Mouse (Mus musculus) stomach, embryonic 15.5 days (tissue): Measurements from ENCODE around the gene Calu. TPM values are rescaled to one million over a fixed set of nuclear protein-coding genes. Genes with fewer than 3 reads are reported as not detected.
A peak's percentile ranks its signal among the peaks of the same experiment; 100 is the strongest.

Source experiments
- ATAC-seq: fragments of 200-750 bp; cut with Nextera tagmentation; 2 replicates; pipeline ENCODE4 v1.8.0; 2017; ENCODE audit warnings: low read depth, moderate number of reproducible peaks, moderate TSS enrichment; ENCODE audit not compliant: insufficient read depth, low FRiP score
- H3K27ac ChIP-seq: fragments of 300-500 bp; sonication (generic); 2 replicates; pipeline ENCODE4 v1.5.1; 2015; ENCODE audit warnings: mild to moderate bottlenecking, inconsistent platforms
- H3K27me3 ChIP-seq: fragments of 300-500 bp; sonication (generic); replicated peaks from 2 replicates; pipeline ENCODE4 v1.6.1; 2015; ENCODE audit warnings: inconsistent platforms
- H3K36me3 ChIP-seq: fragments of 300-500 bp; sonication (generic); 2 replicates; pipeline ENCODE4 v1.6.1; 2015; ENCODE audit warnings: inconsistent platforms
- H3K4me1 ChIP-seq: fragments of 300-500 bp; sonication (generic); 2 replicates; pipeline ENCODE4 v1.6.1; 2015; ENCODE audit warnings: inconsistent platforms
- H3K4me2 ChIP-seq: fragments of 300-500 bp; sonication (generic); 2 replicates; pipeline ENCODE4 v1.6.1; 2015; ENCODE audit warnings: mild to moderate bottlenecking, inconsistent platforms
- H3K4me3 ChIP-seq: fragments of 300-500 bp; sonication (generic); replicated peaks from 2 replicates; pipeline ENCODE4 v1.5.1; 2015; ENCODE audit warnings: inconsistent platforms
- H3K9ac ChIP-seq: fragments of 300-500 bp; sonication (generic); 2 replicates; pipeline ENCODE4 v1.6.1; 2015; ENCODE audit warnings: inconsistent platforms
- H3K9me3 ChIP-seq: fragments of 300-500 bp; sonication (generic); 2 replicates; pipeline ENCODE4 v1.6.1; 2016; ENCODE audit warnings: inconsistent platforms
- WGBS: fragments of 180-500 bp; shearing (Covaris S2); methylation state at CpG from one replicate; pipeline ENCODE4 v1.1.7; 2015; 5-methylcytosine and 5-hydroxymethylcytosine counted together
- polyA plus RNA-seq: library from polyadenylated mRNA; unstranded; fragments of >200 nt; fragmentation: Nextera tagmentation; extraction: Ambion mirVana; gene quantifications from 2 replicates; pipeline ENCODE4 v1.2.1, GENCODE M21; 2015

The Calu gene
- polyA plus RNA-seq, 1 experiment from 2014 or later: 327 TPM

- H3K4me1 ChIP-seq: peaks cover 10% of the 10 kb centered on the region
- no peaks in the 10 kb centered on the region for H3K9me3 ChIP-seq
- peak within 1 kb of the TSS; percentile 61 for H3K4me3 ChIP-seq
- under 1% methylated on average over 49 of the region's 49 CpGs for WGBS
- peak within 1 kb of the TSS; percentile 10 for H3K9ac ChIP-seq
- peak within 1 kb of the TSS; percentile 70 for H3K27ac ChIP-seq
- ATAC-seq: peak; percentile 91
- no peaks in the 10 kb centered on the region for H3K36me3 ChIP-seq
- 0 out of 2 replicates have a peak, but pooled peaks cover 11% of the 10 kb centered on the region for H3K27me3 ChIP-seq
- H3K4me2 ChIP-seq: peak within 1 kb of the TSS; percentile 93
Observed at GRCm38 (mm10) chr6:29395910-29396713, 48.2 kb downstream of the Calu start, which contains the start of gene Ccdc136. Gene Ccdc136, plus strand, starts transcription at chr6:29396309.

GRCm38 (mm10) chr6:29396714-29397540 is 49.1 kb downstream of the Calu start:
- H3K4me2 ChIP-seq: peak overlapping the region; percentile 93
- whole genome bisulfite sequencing: 6% methylated on average over 24 of the region's 24 CpGs
- H3K9me3 ChIP-seq: no peaks in the 10 kb centered on the region
- H3K36me3 ChIP-seq: no peaks in the 10 kb centered on the region
- ATAC-seq: peak; percentile 67
- peaks cover 10% of the 10 kb centered on the region for H3K4me1 ChIP-seq
- H3K27ac ChIP-seq: peak overlapping the region; percentile 70
- peak overlapping the region; percentile 10 for H3K9ac ChIP-seq
- H3K27me3 ChIP-seq: 0 out of 2 replicates have a peak, but pooled peaks cover 11% of the 10 kb centered on the region
- peak overlapping the region; percentile 61 for H3K4me3 ChIP-seq

- Histone ChIP-seq H3K27ac (peak overlapping the region; percentile 70; the same call in 1 of the 2 replicates), H3K9ac (no peak overlapping the region), H3K9me3 (no peaks in the 10 kb centered on the region), H3K4me3 (peak overlapping the region; percentile 61), H3K27me3 (0 out of 2 replicates have a peak, but pooled peaks cover 11% of the 10 kb centered on the region), H3K4me1 (peaks cover 11% of the 10 kb centered on the region), H3K4me2 (peak overlapping the region; percentile 93), H3K36me3 (no peaks in the 10 kb centered on the region)
- WGBS: 15% methylated on average over 6 of the region's 6 CpGs
- ATAC-seq: no peak
Observed at GRCm38 (mm10) chr6:29397575-29397974, 49.7 kb downstream of the Calu start.

- Histone ChIP-seq H3K36me3 (no peaks in the 10 kb centered on the region), H3K9ac (no peak overlapping the region), H3K27ac (no peak overlapping the region), H3K4me2 (no peak overlapping the region), H3K4me1 (peaks cover 13% of the 10 kb centered on the region), H3K4me3 (no peak overlapping the region), H3K27me3 (0 out of 2 replicates have a peak, but pooled peaks cover 7% of the 10 kb centered on the region), H3K9me3 (no peaks in the 10 kb centered on the region)
- no peak for ATAC-seq
- 85% methylated on average over 4 of the region's 4 CpGs for WGBS
Observed at GRCm38 (mm10) chr6:29399851-29400250, 52.0 kb downstream of the Calu start.

GRCm38 (mm10) chr6:29402693-29403342 is 54.9 kb downstream of the Calu start:
- H3K27me3 ChIP-seq: no peaks in the 10 kb centered on the region
- no peaks in the 10 kb centered on the region for H3K9me3 ChIP-seq
- H3K4me2 ChIP-seq: peak overlapping the region; percentile 45
- no peak for ATAC-seq
- H3K4me3 ChIP-seq: peak overlapping the region; percentile 11; the same call in 1 of the 2 replicates
- no peaks in the 10 kb centered on the region for H3K36me3 ChIP-seq
- no peak overlapping the region for H3K27ac ChIP-seq
- 9% methylated on average over 34 of the region's 34 CpGs for WGBS
- H3K4me1 ChIP-seq: peaks cover 3% of the 10 kb centered on the region; the same call in 1 of the 2 replicates
- no peak overlapping the region for H3K9ac ChIP-seq

GRCm38 (mm10) chr6:29406412-29406811 is 58.5 kb downstream of the Calu start:
- no peak overlapping the region for H3K27ac ChIP-seq
- 81% methylated on average over 6 of the region's 6 CpGs for WGBS
- H3K4me2 ChIP-seq: no peak overlapping the region
- ATAC-seq: no peak
- H3K4me3 ChIP-seq: no peak overlapping the region
- peaks cover 3% of the 10 kb centered on the region; the same call in 1 of the 2 replicates for H3K4me1 ChIP-seq
- no peak overlapping the region for H3K9ac ChIP-seq
- no peaks in the 10 kb centered on the region for H3K9me3 ChIP-seq
- 0 out of 2 replicates have a peak, but pooled peaks cover 3% of the 10 kb centered on the region for H3K36me3 ChIP-seq
- no peaks in the 10 kb centered on the region for H3K27me3 ChIP-seq

- ATAC-seq: no peak
- 78% methylated on average over 9 of the region's 9 CpGs for WGBS
- Histone ChIP-seq H3K36me3 (0 out of 2 replicates have a peak, but pooled peaks cover 3% of the 10 kb centered on the region), H3K4me3 (no peak overlapping the region), H3K27me3 (no peaks in the 10 kb centered on the region), H3K9me3 (no peaks in the 10 kb centered on the region), H3K4me1 (no peaks in the 10 kb centered on the region), H3K4me2 (no peak overlapping the region), H3K9ac (no peak overlapping the region), H3K27ac (no peak overlapping the region)
Observed at GRCm38 (mm10) chr6:29415446-29415845, 67.6 kb downstream of the Calu start.

- Histone ChIP-seq H3K9me3 (no peaks in the 10 kb centered on the region), H3K4me1 (no peaks in the 10 kb centered on the region), H3K36me3 (no peaks in the 10 kb centered on the region), H3K27ac (no peak overlapping the region), H3K27me3 (no peaks in the 10 kb centered on the region), H3K9ac (no peak overlapping the region), H3K4me2 (no peak overlapping the region), H3K4me3 (no peak overlapping the region)
- ATAC-seq: no peak
- 79% methylated on average over 2 of the region's 2 CpGs for WGBS
Observed at GRCm38 (mm10) chr6:29420596-29420995, 72.7 kb downstream of the Calu start.

- Histone ChIP-seq H3K4me3 (no peak overlapping the region), H3K36me3 (no peaks in the 10 kb centered on the region), H3K9me3 (no peaks in the 10 kb centered on the region), H3K27me3 (no peaks in the 10 kb centered on the region), H3K4me2 (no peak overlapping the region), H3K9ac (no peak overlapping the region), H3K4me1 (no peaks in the 10 kb centered on the region), H3K27ac (no peak overlapping the region)
- ATAC-seq: no peak
- 88% methylated on average over 8 of the region's 8 CpGs for whole genome bisulfite sequencing
Observed at GRCm38 (mm10) chr6:29425118-29425517, 77.2 kb downstream of the Calu start.

- Histone ChIP-seq H3K4me1 (no peaks in the 10 kb centered on the region), H3K9me3 (no peaks in the 10 kb centered on the region), H3K4me2 (no peak overlapping the region), H3K9ac (no peak overlapping the region), H3K4me3 (no peak overlapping the region), H3K36me3 (no peaks in the 10 kb centered on the region), H3K27me3 (no peaks in the 10 kb centered on the region), H3K27ac (no peak overlapping the region)
- no peak for ATAC-seq
- WGBS: 68% methylated on average over 6 of the region's 6 CpGs
Observed at GRCm38 (mm10) chr6:29426331-29426730, 78.5 kb downstream of the Calu start.
